Mouse (Mus musculus) G1E (cell line): Measurements from ENCODE around the gene Tcp11.

Experiments used
- CTCF ChIP-seq: IDR thresholded peaks from 2 replicates; pipeline ENCODE4 v1.5.1; 2012; ENCODE audit warnings: low read depth, low read length, inconsistent platforms, mixed read lengths
- GATA1 ChIP-seq: IDR thresholded peaks from 2 replicates; pipeline ENCODE4 v1.6.1; 2012; ENCODE audit warnings: borderline replicate concordance, low read length, inconsistent platforms, mixed read lengths
- GATA2 ChIP-seq: IDR thresholded peaks from 2 replicates; pipeline ENCODE4 v1.6.1; 2012; ENCODE audit warnings: low read depth, low read length, inconsistent platforms, borderline replicate concordance
- POLR2AphosphoS5 ChIP-seq: IDR thresholded peaks from 2 replicates; pipeline ENCODE4 v1.6.1; 2012; ENCODE audit warnings: low read depth, low read length, inconsistent platforms; ENCODE audit not compliant: insufficient replicate concordance

GRCm38 (mm10) chr17:28078028-28078427 is 2.4 kb downstream of the Tcp11 start:
- TF ChIP-seq CTCF (no peak), POLR2AphosphoS5 (no peak), GATA1 (no peak), GATA2 (no peak)
